Mouse (Mus musculus) erythroblast, embryonic 14.5 days (primary cell): ENCODE data around the gene Hist1h2bk.

Experiments used
- GATA1 ChIP-seq: IDR thresholded peaks from 2 replicates; pipeline ENCODE4 v1.6.1; 2012; ENCODE audit warnings: low read length, inconsistent platforms, mixed read lengths
- TAL1 ChIP-seq: IDR thresholded peaks from 3 replicates; pipeline ENCODE4 v1.6.1; 2012; ENCODE audit warnings: low read length, inconsistent platforms, mixed read lengths

GRCm38 (mm10) chr13:21997201-21997820, 38.4 kb upstream of the Hist1h2bk start:
- TF ChIP-seq GATA1 (no peak), TAL1 (no peak)
